Mouse (Mus musculus) bone marrow macrophage, adult 2 months (primary cell): ENCODE measurements at regions not wholly inside any gene's neighbourhood (a gene's known extent, or its start where the extent isn't known, plus 50 kb on each side); places are given as distances from the start of the nearest gene placed in this dataset.

Experiments used
- H3K27ac ChIP-seq: 2 replicates; pipeline ENCODE4 v1.5.1; 2012; ENCODE audit warnings: low read depth, low read length; ENCODE audit not compliant: insufficient read depth
- H3K4me1 ChIP-seq: 2 replicates; pipeline ENCODE4 v1.6.1; 2012; ENCODE audit warnings: low read length; ENCODE audit not compliant: control insufficient read depth, insufficient read depth
- H3K4me3 ChIP-seq: 2 replicates; pipeline ENCODE4 v1.5.1; 2012; ENCODE audit warnings: mild to moderate bottlenecking, low read length, moderate library complexity; ENCODE audit not compliant: insufficient read depth
- CTCF ChIP-seq: IDR thresholded peaks from 2 replicates; pipeline ENCODE4 v1.5.1; 2012; ENCODE audit warnings: low read depth, mild to moderate bottlenecking, low read length, moderate library complexity
- POLR2A ChIP-seq: IDR thresholded peaks from 2 replicates; pipeline ENCODE4 v1.6.1; 2012; ENCODE audit warnings: mild to moderate bottlenecking, low read depth, low read length, borderline replicate concordance

DNA sequence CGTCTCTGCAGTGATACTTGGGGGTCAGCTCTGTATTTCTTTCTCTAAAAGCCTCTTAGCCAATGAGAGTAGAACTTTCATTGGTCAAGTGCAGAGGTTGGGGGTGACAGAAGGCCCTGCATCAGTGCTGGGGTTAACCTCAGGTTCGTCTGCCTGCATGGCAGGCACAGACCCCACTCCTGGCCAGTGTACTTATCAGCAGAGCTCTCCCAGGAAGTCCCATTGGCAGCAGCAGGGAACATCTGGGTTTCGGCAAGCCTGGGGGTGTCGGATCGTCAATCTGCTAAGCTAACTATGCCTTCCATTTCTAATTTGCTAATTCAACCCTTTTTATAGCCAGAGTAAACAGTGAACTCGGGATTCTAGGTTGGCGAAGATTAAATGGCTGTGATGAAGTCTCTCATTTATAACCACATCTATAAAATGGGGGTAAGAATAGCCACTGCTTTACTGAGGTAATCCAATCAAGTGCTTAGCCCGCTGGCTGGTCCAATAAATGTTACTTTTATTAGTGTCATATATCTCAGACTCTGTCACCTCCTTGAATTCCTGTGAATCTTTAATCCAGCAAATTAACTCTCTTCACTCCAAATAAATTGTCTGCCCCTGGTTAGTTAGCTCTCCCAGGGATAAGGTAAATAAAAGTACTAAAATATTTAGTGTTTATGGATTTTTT is 135.5 kb upstream of the Mrps10 start:
- no peaks in the 10 kb centered on the region for H3K4me1 ChIP-seq
- TF ChIP-seq POLR2A (no peak), CTCF (no peak)
- H3K27ac ChIP-seq, result no peak overlapping the region
- H3K4me3 ChIP-seq, result no peak overlapping the region

DNA sequence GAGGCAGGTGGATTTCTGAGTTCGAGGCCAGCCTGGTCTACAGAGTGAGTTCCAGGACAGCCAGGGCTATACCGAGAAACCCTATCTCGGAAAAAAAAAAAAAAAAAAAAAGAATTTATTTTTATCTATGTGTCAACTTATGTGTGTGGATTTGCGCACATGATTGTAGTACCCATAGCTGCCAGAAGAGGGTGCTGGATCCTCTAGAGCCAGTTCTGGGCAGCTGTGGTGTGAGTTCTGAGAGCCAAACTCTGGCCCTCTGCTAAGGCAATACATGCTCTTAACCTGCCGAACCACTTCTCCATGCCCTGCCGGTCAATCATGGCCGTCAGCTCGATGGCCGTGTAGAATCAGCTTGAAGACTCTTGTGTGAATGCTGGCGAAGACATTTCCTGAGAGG is 138.0 kb upstream of the Mrps10 start:
- H3K27ac ChIP-seq, result no peak overlapping the region
- H3K4me1 ChIP-seq, result peaks cover 15% of the 10 kb centered on the region
- TF ChIP-seq CTCF, result peak; percentile 44; the same call in 1 of the 2 replicates
- TF ChIP-seq POLR2A, result no peak
- H3K4me3 ChIP-seq, result no peak overlapping the region

GRCm38 (mm10) chr17:47226391-47226790 is 142.3 kb upstream of the Mrps10 start:
- Histone ChIP-seq H3K4me3 (no peak overlapping the region), H3K27ac (peak overlapping the region; percentile 99), H3K4me1 (peaks cover 51% of the 10 kb centered on the region)
- TF ChIP-seq CTCF, result no peak
- no peak for TF ChIP-seq POLR2A

DNA sequence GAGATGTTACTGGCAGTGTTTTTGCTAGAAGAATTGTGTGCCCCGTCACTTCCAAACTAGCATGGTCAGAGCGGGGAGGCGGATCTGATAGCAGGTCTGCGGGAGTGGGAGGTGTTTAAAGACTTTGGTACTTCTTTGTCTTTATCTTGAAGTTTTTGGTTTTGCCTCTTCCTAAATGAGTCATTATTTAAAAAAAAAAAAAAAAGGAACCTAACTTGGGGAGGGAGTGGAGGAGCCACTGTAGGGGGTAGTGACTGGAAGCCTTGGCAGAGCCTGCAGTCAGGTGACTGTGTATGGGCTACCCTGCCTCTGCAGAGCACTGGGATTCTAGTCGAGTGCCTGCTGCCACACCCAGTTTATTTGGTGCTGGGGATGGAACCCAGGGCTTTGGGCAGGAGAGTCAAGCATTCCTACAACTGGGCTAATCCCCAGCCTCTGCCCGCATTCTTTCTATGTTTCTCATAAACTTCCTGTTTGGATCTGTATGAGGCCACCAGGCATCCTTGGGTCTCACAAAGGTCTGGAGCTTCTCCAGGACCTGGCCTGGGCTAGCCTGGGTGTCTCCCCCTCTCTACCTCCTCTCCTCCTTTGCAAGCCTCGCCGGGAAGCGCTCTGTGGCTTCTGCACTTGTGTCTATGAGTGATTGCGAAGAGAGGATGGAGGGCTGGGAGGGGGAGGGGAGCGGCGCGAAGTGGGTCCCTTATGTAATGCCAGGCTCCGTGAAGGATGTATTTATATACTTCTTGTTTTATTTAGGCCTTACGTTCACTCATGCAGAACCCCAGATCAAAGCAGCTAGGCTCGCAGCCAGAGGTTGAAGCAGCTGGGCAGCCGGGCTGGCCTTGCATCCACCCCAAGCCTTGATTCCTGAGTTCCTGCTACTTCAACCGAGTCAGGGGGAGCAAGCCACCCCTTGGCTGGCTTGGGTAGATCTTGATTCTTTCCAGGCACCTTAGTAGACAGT is 143.1 kb upstream of the Mrps10 start:
- TF ChIP-seq CTCF, result no peak
- TF ChIP-seq POLR2A, result no peak
- peak overlapping the region; percentile 40 for H3K4me3 ChIP-seq
- peaks cover 55% of the 10 kb centered on the region for H3K4me1 ChIP-seq
- H3K27ac ChIP-seq, result peak overlapping the region; percentile 99

GRCm38 (mm10) chr17:47221068-47221796 is 147.5 kb upstream of the Mrps10 start:
- TF ChIP-seq CTCF (no peak), POLR2A (no peak)

GRCm38 (mm10) chr17:47219846-47220245 is 148.8 kb upstream of the Mrps10 start:
- Histone ChIP-seq H3K4me1 (peaks cover 73% of the 10 kb centered on the region), H3K27ac (peak overlapping the region; percentile 88), H3K4me3 (no peak overlapping the region)
- TF ChIP-seq CTCF, result no peak
- no peak for TF ChIP-seq POLR2A

More at GRCm38 (mm10) chr17:47221068-47221796, 147.5 kb upstream of the Mrps10 start:
- H3K4me1 ChIP-seq, result peaks cover 71% of the 10 kb centered on the region
- peak overlapping the region; percentile 88 for H3K27ac ChIP-seq
- H3K4me3 ChIP-seq, result peak overlapping the region; percentile 6; the same call in 1 of the 2 replicates

- Histone ChIP-seq H3K27ac (no peak overlapping the region), H3K4me1 (peaks cover 70% of the 10 kb centered on the region), H3K4me3 (no peak overlapping the region)
- TF ChIP-seq POLR2A (no peak), CTCF (no peak)
These were observed 152.2 kb upstream of the Mrps10 start for GRCm38 (mm10) chr17:47216490-47216889.

DNA sequence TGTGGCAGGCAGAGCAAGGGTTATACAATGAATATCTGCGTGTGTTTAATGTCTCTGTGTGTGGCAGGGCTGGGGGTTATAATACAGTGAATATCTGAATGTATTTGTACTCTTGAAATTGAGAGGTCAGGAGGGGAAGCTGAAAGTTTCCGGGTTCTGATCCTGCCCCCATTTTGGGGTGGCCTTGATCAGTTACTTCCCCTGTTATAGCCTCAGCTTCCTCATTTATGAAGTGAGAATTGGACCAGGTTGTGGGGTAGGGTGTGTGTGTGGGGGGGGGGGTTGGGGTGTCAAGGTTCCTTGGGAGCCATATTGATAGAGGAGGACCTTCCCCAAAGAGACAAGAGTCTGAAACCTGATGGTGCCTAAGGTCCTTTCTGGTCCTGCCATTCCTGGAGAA is 152.8 kb upstream of the Mrps10 start:
- TF ChIP-seq CTCF, result no peak
- no peak for TF ChIP-seq POLR2A
- Histone ChIP-seq H3K4me3 (no peak overlapping the region), H3K27ac (peak overlapping the region; percentile 77), H3K4me1 (peaks cover 69% of the 10 kb centered on the region)

GRCm38 (mm10) chr17:47214111-47214510 is 154.6 kb upstream of the Mrps10 start:
- Histone ChIP-seq H3K27ac (peak overlapping the region; percentile 67), H3K4me1 (peaks cover 53% of the 10 kb centered on the region), H3K4me3 (no peak overlapping the region)
- TF ChIP-seq CTCF, result no peak
- no peak for TF ChIP-seq POLR2A
